Mouse (Mus musculus) G1E-ER4 (cell line): ENCODE measurements around the gene Setx. TPM values are rescaled to one million over a fixed set of nuclear protein-coding genes. Genes with fewer than 3 reads are reported as not detected.

Experiments used
- GATA1 ChIP-seq: IDR thresholded peaks from one replicate; pipeline ENCODE4 v1.8.0; 2012; ENCODE audit warnings: low read length, inconsistent platforms
- polyA plus RNA-seq: library from polyadenylated mRNA; stranded (reverse); fragments of >175 nt; gene quantifications from 2 replicates; pipeline ENCODE4 v1.2.3, GENCODE M21; 2012

Setx gene
- polyA plus RNA-seq, 1 experiment: 8.2 TPM

DNA sequence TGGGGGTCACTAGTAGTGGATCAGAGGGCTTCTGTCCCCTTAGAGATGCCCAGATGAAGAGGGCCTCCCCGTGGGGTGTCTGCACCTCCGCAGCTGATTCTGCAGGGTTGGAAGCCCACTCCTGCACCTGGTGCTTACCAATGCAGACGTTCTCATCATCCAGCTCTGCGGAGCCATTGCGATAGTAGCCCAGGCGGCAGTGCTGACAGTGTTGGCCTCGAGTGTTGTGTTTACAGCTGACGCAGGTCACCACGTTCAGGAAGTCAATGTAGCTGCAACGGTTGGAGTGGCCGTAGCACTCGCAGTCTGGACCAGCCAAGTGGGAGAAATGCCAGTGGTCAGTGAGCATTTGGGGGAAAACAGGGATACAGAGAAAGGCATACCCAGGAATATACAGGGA lies 72.9 kb downstream of the Setx start:
- no peak for TF ChIP-seq GATA1

DNA sequence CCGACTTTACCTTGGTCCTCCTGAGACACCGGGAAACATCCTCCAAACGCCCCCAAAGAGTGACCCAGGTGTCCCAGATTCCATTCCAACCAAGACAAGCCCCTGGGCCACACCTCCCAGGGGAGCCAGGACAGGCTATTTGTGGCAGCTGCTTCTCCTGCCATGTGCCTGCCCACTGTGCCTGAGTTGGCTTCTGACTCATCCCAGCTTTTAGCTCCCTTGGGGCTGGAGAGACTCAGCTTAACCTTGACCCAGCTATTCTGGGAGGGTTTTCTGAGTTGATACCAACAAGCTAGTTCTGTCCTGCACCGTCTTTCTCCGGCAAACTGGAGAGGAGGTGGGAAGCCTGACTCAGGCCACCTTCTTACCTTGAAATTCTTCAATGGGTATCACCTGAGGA lies 74.5 kb downstream of the Setx start:
- TF ChIP-seq GATA1: no peak

DNA sequence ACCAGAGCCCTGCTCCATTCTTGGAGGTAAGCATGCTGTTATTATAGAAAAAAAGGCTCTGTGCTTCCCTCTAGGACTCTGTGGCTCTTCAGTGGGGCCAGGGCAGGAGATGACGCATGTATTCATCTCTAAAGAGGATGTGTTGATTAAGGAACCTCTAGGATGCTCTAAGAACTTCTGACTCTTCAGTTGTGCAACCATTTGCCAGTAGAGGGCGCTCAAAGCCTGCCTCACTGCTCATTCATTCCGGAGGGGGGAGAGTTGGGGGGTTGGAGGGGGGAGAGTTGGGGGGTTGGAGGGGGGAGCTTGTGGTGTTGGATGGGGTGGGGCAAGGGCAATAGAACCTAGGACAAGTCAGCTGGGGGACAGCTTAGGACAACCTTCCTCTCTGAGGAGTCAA lies 75.9 kb downstream of the Setx start:
- no peak for TF ChIP-seq GATA1

DNA sequence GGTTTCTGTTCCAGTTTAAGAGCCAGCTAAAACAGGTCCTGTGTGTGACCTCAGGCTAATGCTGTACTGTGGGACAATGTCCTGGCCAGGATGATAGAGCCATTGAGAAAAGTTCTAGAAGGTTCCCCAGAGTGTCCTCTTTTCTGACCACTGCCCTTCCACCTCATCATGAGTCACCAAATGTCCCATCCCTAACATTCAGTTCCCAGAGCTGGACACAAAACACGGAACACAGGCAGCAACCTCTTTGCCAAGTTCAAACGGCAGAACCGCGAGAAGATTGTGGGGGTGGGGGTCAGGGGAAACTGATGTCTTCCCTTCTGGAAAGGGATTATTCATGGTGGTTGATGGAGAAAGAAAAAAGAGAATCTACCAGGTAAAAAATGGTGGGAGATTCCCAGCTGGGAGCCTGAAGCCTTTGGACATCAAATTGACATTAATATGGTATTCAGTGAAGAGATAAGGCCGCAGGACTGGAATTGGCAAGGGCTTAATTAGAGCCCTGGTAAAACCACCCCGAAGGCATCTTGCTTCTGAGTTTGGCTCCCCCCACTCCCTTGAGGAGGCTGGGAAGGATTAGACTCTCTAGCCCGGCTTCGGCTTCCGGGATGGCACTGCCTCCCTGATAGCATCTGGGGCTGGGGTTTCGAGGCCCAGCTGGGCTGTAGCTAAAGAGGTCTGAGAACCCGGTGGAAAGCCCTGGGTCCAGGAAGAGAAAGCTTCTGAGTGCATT lies 77.4 kb downstream of the Setx start:
- TF ChIP-seq GATA1: no peak

DNA sequence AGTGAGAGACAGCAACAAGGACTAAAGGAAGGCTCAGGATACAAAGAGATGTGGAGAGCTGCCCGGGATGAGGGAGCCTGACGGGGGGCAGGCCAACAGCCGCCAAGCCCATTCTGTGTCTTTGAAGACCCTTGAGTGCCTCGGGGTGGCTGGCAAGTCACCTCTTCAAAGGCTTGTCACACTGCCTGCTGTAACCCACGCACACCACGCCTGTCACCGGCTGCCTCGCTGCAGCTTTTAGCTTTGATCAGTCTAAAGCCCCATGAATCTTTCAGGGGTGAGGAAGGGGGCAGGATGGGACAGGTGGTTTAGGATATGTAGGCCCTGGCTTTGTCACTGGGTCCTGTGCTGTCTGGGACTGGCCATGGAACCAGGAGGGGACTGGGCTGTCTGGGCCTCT lies 82.2 kb downstream of the Setx start:
- no peak for TF ChIP-seq GATA1

DNA sequence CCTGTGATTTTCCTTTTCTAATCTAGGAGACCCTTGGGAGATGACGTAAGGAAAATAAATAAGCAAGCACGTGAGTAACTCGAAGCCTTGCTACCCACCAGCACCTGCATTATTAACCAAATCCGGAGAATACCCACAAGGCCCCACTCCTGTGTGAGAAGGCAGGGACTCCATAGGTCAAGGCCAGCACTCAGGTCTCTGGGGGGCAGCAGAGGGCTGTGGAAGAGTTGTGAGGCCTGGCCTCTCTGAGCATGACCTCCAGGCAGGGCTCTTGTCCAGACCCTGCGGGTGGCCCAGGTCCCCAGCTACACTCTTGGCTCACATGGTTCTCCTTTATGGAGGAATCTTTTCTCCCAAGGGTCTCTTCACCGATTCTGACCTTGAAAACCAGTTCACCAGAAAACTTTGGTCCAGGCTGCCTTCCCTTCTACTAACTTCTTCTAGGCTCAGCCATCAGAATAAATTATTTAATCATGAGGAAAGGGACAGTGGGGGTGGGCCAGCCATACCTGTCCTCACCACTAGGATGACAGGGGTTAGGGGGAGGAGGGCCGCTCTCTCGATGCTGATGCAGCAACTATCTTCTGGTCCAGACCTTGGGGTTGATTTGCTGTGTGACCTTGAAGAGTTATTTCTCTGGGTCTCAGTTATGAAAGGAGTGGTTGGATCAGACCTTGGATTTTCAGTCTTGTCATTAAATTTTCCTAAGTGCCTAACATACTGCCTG lies 92.5 kb downstream of the Setx start:
- no peak for TF ChIP-seq GATA1

DNA sequence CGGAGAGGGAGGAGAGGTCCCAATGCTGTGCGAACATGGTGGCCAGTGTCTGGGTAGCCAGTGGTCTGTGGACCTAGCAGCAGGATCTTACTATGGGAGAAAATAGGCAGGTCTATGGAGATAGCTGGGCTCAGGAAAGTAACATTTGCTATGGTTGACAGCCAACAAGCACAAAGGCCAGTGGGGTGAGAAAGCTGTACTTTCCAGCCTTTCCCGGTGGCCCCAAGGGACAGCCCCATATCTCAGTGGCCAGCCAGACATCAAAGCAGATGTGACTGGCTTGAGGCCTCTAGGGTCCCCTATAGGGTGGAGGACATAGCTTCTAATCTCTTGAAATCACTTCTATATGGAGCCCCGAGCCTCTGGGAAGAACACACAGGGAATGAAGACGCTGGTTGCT lies 93.1 kb downstream of the Setx start:
- no peak for TF ChIP-seq GATA1

DNA sequence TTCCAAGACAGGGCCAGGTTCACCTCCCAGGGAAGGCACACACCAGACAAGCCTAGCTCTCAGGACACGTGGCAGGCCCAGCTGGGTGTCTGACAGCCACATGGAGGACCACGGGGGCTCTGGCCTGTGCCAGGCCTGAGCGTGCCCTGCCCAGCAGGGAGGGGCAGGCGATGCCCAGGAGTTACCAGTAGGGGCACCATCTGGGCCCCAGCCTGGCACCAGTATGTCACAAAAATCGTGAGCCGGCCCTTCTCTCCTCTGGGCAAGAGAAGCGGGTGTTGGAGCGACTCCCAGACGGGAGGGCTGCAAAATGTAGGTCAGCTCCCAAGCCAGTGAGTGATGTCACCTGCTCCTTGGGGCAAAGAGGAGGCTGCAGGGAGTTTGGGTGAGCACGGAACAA lies 93.9 kb downstream of the Setx start:
- TF ChIP-seq GATA1: no peak

DNA sequence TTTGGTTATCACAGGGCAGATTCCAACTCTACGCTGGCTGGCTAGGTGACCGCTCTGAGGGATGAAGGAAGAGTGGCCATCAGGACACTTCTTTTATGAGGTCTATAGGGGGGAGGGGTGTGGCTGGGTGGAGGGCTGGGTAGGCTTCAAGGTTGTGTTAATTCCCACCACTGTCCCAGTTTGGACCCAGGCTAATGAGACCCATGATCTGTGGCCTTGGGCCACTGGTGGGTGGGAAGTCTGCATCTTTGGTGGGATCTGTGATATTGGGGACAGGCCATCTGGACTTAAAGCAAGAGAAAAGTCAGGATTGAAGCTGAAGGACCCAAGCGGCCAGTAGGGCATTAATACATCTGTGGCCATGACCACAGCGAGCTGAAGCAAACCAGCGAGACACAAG lies 94.8 kb downstream of the Setx start:
- TF ChIP-seq GATA1: no peak

DNA sequence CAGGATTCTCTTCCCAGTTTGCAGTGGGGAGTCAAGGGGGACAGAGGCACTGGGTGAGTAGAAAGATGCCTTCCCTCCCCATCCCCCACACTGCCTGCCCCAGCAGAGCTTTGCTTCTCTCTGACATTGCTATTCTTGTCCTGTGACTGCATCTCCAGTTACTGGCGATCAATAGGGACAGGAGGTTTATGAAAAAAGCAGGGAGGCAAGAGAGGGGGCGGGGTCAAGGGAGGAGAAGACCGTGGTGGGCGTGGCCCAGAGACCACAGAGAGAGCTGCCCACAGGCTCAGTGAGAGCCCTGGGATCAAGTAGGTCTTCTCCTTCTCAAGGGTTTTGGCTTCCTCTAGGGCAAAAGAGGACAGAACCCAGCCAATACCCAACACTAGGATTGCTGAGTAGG lies 98.3 kb downstream of the Setx start:
- no peak for TF ChIP-seq GATA1

DNA sequence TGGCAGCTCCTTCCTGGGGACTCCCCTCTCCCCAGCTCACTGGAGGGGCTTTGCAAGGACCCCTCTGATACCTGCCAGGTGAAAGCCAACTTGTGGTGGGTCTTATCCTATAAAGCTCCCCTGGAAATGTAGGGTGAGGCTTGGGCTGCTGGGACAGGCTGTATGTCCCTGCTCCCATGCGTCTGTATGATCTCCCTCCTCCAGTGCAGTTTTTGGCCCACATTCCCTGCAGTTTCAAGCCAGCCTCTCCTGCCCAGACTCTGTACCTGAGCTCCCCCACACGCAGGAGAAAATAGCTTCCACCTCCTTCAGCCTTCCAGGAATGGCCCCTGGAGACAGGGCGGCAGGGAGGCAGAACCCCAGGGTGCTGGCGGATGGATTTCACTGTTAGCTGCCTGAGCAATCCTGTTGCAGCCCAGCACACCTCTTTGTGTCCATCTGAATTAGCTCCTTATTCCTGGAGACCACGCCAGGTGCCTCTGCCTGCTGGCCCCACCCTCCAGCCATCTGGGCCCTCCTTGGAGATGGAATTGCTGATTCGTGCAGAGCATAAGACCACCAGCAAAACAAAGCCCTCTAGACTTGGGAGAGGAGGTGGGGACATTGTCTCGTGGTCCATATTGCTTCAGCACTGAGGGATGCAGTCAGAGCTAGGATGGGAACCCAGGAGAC lies 99.7 kb downstream of the Setx start:
- TF ChIP-seq GATA1: no peak

DNA sequence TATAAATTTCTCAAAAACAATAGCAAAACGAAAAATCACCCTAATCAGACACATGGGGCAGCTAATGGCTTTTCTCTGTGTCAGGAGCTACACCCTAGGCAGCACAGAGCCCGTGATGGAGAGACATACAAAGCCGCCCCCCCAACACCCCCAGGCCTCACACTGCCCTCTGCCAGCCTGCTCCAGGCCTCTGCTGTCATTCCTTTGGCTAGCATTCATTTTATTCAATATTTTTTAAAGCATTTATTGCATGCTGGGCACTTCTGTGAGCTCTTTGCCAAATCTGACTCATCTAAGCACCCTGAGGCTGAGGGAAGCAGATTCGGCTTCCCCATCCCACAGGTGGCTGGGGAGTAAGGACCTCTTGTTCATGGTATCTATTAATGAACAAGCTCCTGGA lies 102.7 kb downstream of the Setx start:
- no peak for TF ChIP-seq GATA1

DNA sequence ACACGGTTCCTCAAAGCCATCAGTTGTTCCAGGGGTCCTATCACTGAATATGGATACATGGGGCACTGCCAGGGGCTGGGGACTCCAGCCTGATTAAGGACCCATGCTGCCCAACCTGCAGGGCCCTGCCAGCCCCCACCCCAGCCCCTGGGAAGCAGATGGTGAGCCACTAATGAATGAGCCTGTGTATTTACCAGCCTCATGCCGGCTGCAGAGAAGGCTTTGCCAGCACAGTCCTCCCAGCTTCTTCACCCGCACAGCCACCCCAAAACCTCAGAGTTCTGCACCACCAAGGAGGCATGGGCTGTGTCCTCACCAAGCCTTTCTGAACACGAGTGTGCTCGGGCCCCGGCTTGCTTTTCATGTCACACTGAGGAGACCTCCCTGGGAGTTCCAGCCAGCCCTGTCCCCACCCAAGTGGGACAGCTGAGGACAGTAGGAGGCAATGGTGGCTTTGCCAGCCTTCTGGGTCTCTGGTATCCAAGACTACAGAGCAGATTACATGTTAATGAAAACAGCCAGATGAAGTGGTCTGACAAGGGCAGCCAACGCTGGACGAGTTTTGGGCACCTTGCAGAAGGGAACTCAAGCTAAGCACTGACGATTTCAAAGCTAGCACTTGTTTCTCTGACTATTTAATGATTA lies 106.3 kb downstream of the Setx start:
- TF ChIP-seq GATA1: no peak

Other genes with a start within 250 kb of the Setx start
- 0.12 and 0.18 TPM in 2 replicates for gene Barhl1, start 207.5 kb upstream of the Setx start, polyA plus RNA-seq
- gene Cfap77, start 69.1 kb upstream of the Setx start, polyA plus RNA-seq: 0.61 and 0.81 TPM in 2 replicates
- 4.6 and 5.5 TPM in 2 replicates for gene Ttf1, start 63.9 kb upstream of the Setx start, polyA plus RNA-seq
- gene Ntng2, start 128.8 kb downstream of the Setx start, polyA plus RNA-seq: not detected in 2 replicates
- 59.2 and 110 TPM in 2 replicates for gene Med27, start 222.6 kb downstream of the Setx start, polyA plus RNA-seq